Comparison of ENCODE assay signal across 9 mouse cellular contexts in the genomic region with DNA sequence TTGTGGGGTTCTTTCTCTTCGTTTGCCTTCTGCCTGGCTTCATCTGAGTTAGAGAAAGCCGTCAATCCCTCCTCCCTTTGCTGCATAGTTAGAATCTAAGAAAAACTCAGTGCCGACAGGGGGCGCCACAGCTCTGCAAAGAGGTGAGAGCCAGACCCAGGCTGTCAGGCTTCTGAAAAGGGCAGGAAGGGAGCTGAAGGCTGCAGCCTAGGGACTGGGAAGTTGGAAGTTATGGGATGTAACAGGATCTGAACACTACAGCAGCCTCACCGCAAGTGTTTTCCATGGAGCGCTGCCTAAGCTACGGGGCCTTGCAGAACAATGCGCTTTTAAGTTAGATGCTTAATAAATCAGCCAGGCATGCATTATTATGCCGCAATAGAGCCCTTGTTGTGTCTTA.
DNase-seq lines count a peak whose midpoint lies in the region; ATAC-seq and TF ChIP-seq lines count a peak whose summit lies in the region.
"Had no signal": no experiment of that assay in that cellular context is flagged by ENCODE, and none has a peak within 500 bp of the region (broad histone marks: within the 10 kb centered on the region; RNA-seq: fewer than 3 reads in every experiment).

No protein-coding gene starts in this region.

- no peak for TF ChIP-seq POLR2A in liver, adult 2 months (IDR thresholded peaks at IDR 0.05; ENCODE audit: extremely low read depth, insufficient read depth, low read length)

- peaks cover 36% of the 10 kb centered on the region for H3K27me3 ChIP-seq in forebrain, embryonic 10.5 days (ENCODE audit: poor library complexity, severe bottlenecking)
- H3K27me3 ChIP-seq in heart, postnatal 0 days (ENCODE audit: control insufficient read depth, insufficient read depth, low read length), result no peaks in the 10 kb centered on the region
- H3K27me3 ChIP-seq in liver, adult 2 months (ENCODE audit: control insufficient read depth, insufficient read depth, low read length), result peaks cover 3% of the 10 kb centered on the region; the same call in 1 of the 2 replicates
- no peaks in the 10 kb centered on the region for H3K27me3 ChIP-seq in neural tube, embryonic 14.5 days (ENCODE audit: control insufficient read depth, insufficient read depth, low read length)

- no peak overlapping the region; the same call in 1 of the 2 replicates for H3K4me3 ChIP-seq in forebrain, embryonic 10.5 days
- no peak overlapping the region for H3K4me3 ChIP-seq in heart, postnatal 0 days (ENCODE audit: low read depth, low read length)
- no peak overlapping the region for H3K4me3 ChIP-seq in liver, adult 2 months (ENCODE audit: insufficient read depth, low read depth, low read length)
- H3K4me3 ChIP-seq in neural tube, embryonic 14.5 days (ENCODE audit: low read depth, low read length), result no peak overlapping the region
- H3K4me3 ChIP-seq: myocyte had no signal

- DNase-seq in thymus, postnatal 14 days, result peak; percentile 3
- no peak for DNase-seq in thymus, postnatal 0 days (ENCODE audit: low spot score)
- DNase-seq in forebrain, embryonic 10.5 days (ENCODE audit: extremely low spot score, low spot score), result peak; percentile 92
- DNase-seq in heart, postnatal 0 days (ENCODE audit: low spot score), result peak; percentile 77
- peak; percentile 88 to 98 for DNase-seq in kidney, postnatal 25 days
- DNase-seq in liver, adult 2 months (ENCODE audit: extremely low read depth, low read depth, low spot score), result peak; percentile 12
- DNase-seq in thymus, postnatal 36 days, result peak; percentile 3 to 7

- H3K4me2 ChIP-seq in heart, postnatal 0 days (ENCODE audit: low read depth, low read length), result no peak overlapping the region
- peak overlapping the region; percentile 19; the same call in 1 of the 2 replicates for H3K4me2 ChIP-seq in neural tube, embryonic 14.5 days (ENCODE audit: low read depth, low read length)

- WGBS in forebrain, embryonic 10.5 days, result 13% methylated on average over 9 of the region's 9 CpGs
- WGBS in heart, postnatal 0 days, result 36% methylated on average over 9 of the region's 9 CpGs
- WGBS in liver, adult 2 months, result 46% methylated on average over 9 of the region's 9 CpGs
- WGBS in neural tube, embryonic 14.5 days, result 3% methylated on average over 9 of the region's 9 CpGs

- TF ChIP-seq EP300 in heart, postnatal 0 days (IDR thresholded peaks at IDR 0.05; ENCODE audit: low read depth), result no peak

- no peaks in the 10 kb centered on the region for H3K9me3 ChIP-seq in forebrain, embryonic 10.5 days
- no peaks in the 10 kb centered on the region for H3K9me3 ChIP-seq in heart, postnatal 0 days (replicated peaks; ENCODE audit: control insufficient read depth, low read length)
- no peaks in the 10 kb centered on the region for H3K9me3 ChIP-seq in neural tube, embryonic 14.5 days (ENCODE audit: control insufficient read depth, low read length)

- H3K4me1 ChIP-seq in forebrain, embryonic 10.5 days, result peaks cover 22% of the 10 kb centered on the region
- no peaks in the 10 kb centered on the region for H3K4me1 ChIP-seq in heart, postnatal 0 days (ENCODE audit: control insufficient read depth, insufficient read depth)
- no peaks in the 10 kb centered on the region for H3K4me1 ChIP-seq in liver, adult 2 months (ENCODE audit: control insufficient read depth, insufficient read depth, low read length)
- no peaks in the 10 kb centered on the region; the same call in 1 of the 2 replicates for H3K4me1 ChIP-seq in neural tube, embryonic 14.5 days (ENCODE audit: control insufficient read depth, insufficient read depth, low read length)

- H3K36me3 ChIP-seq in forebrain, embryonic 10.5 days (replicated peaks), result no peaks in the 10 kb centered on the region
- no peaks in the 10 kb centered on the region for H3K36me3 ChIP-seq in heart, postnatal 0 days (replicated peaks; ENCODE audit: control insufficient read depth, insufficient read depth, low read length)
- no peaks in the 10 kb centered on the region for H3K36me3 ChIP-seq in liver, adult 2 months (ENCODE audit: control insufficient read depth, insufficient read depth, low read length)
- H3K36me3 ChIP-seq in neural tube, embryonic 14.5 days (ENCODE audit: control insufficient read depth, insufficient read depth, low read length), result no peaks in the 10 kb centered on the region

- peak overlapping the region; percentile 72 for H3K27ac ChIP-seq in forebrain, embryonic 10.5 days
- no peak overlapping the region for H3K27ac ChIP-seq in heart, postnatal 0 days (ENCODE audit: low read depth)
- H3K27ac ChIP-seq in liver, adult 2 months (replicated peaks; ENCODE audit: insufficient read depth, low read depth, low read length), result no peak overlapping the region
- no peak overlapping the region for H3K27ac ChIP-seq in neural tube, embryonic 14.5 days (ENCODE audit: low read depth, low read length)

- no peaks in the 10 kb centered on the region for H3K79me2 ChIP-seq in liver, adult 2 months (ENCODE audit: control insufficient read depth, insufficient read depth, low read length)

- TF ChIP-seq CTCF in heart, postnatal 0 days (IDR thresholded peaks at IDR 0.05; ENCODE audit: low read depth), result peak; percentile 89
- TF ChIP-seq CTCF in liver, adult 2 months (IDR thresholded peaks at IDR 0.05; ENCODE audit: low read depth, low read length), result peak; percentile 74

- H3K9ac ChIP-seq in heart, postnatal 0 days (replicated peaks; ENCODE audit: low read depth, low read length), result no peak overlapping the region
- H3K9ac ChIP-seq in liver, adult 2 months (ENCODE audit: low read depth, low read length), result no peak overlapping the region
- no peak overlapping the region for H3K9ac ChIP-seq in neural tube, embryonic 14.5 days (replicated peaks; ENCODE audit: low read depth, low read length)

- ATAC-seq in heart, postnatal 0 days (ENCODE audit: insufficient read depth, low read depth), result peak; percentile 86
- peak; percentile 90; the same call in 1 of the 2 replicates for ATAC-seq in neural tube, embryonic 14.5 days (ENCODE audit: low read depth)
